Mouse (Mus musculus) embryonic facial prominence, embryonic 15.5 days (tissue): ENCODE data around the gene Olfr247. TPM values are rescaled to one million over a fixed set of nuclear protein-coding genes. Genes with fewer than 3 reads are reported as not detected.

ENCODE experiments used
- polyA plus RNA-seq: library from polyadenylated mRNA; unstranded; fragments of >200 nt; fragmentation: Nextera tagmentation; extraction: Ambion mirVana; gene quantifications from 2 replicates; pipeline ENCODE4 v1.2.1, GENCODE M21; 2015

Gene Olfr247
- polyA plus RNA-seq, 1 experiment from 2014 or later: not detected

Other genes with a start within 250 kb of the Olfr247 start
- 0.05 TPM in 1 of 2 replicates, not detected in the other for gene Olfr805, start 246.8 kb downstream of the Olfr247 start, polyA plus RNA-seq
- gene Olfr806, start 234.2 kb downstream of the Olfr247 start, polyA plus RNA-seq: not detected in 2 replicates
- 0.17 TPM in 1 of 2 replicates, not detected in the other for gene Olfr807, start 218.3 kb downstream of the Olfr247 start, polyA plus RNA-seq
- not detected in 2 replicates for gene Olfr808, start 210.7 kb downstream of the Olfr247 start, polyA plus RNA-seq
- 0.17 TPM in 1 of 2 replicates, not detected in the other for gene Olfr809, start 201.5 kb downstream of the Olfr247 start, polyA plus RNA-seq
- gene Olfr810, start 181.2 kb downstream of the Olfr247 start, polyA plus RNA-seq: 0.26 and 0.44 TPM in 2 replicates
- gene Olfr811, start 171.7 kb downstream of the Olfr247 start, polyA plus RNA-seq: not detected in 2 replicates
- gene Olfr812, start 130.0 kb downstream of the Olfr247 start, polyA plus RNA-seq: 0.13 and 0.41 TPM in 2 replicates
- 0.20 and 0.33 TPM in 2 replicates for gene Olfr813, start 120.8 kb downstream of the Olfr247 start, polyA plus RNA-seq
- gene Olfr814, start 96.3 kb downstream of the Olfr247 start, polyA plus RNA-seq: not detected in 2 replicates
- 0.17 TPM in 1 of 2 replicates, not detected in the other for gene Olfr815, start 70.3 kb downstream of the Olfr247 start, polyA plus RNA-seq
- not detected in 2 replicates for gene Olfr816, start 60.5 kb downstream of the Olfr247 start, polyA plus RNA-seq
- not detected in 2 replicates for gene Olfr818, start 27.0 kb downstream of the Olfr247 start, polyA plus RNA-seq
- gene Olfr819, start 8.9 kb downstream of the Olfr247 start, polyA plus RNA-seq: 0.04 TPM in 1 of 2 replicates, not detected in the other
- 0.09 TPM in 1 of 2 replicates, not detected in the other for gene Gm10310, start 8.9 kb upstream of the Olfr247 start, polyA plus RNA-seq
- gene Olfr820, start 36.5 kb upstream of the Olfr247 start, polyA plus RNA-seq: 0.04 and 0.11 TPM in 2 replicates
- gene Olfr821, start 54.2 kb upstream of the Olfr247 start, polyA plus RNA-seq: not detected in 2 replicates
- gene Olfr822, start 95.1 kb upstream of the Olfr247 start, polyA plus RNA-seq: 0.23 TPM in 1 of 2 replicates, not detected in the other
- gene Olfr823, start 139.2 kb upstream of the Olfr247 start, polyA plus RNA-seq: not detected in 2 replicates
- not detected in 2 replicates for gene Olfr824, start 153.9 kb upstream of the Olfr247 start, polyA plus RNA-seq
- gene Olfr825, start 190.6 kb upstream of the Olfr247 start, polyA plus RNA-seq: 0.27 TPM in 1 of 2 replicates, not detected in the other
- not detected in 2 replicates for gene Olfr826, start 208.0 kb upstream of the Olfr247 start, polyA plus RNA-seq
- gene Olfr827, start 238.3 kb upstream of the Olfr247 start, polyA plus RNA-seq: 0.05 TPM in 1 of 2 replicates, not detected in the other